Mouse (Mus musculus): ENCODE measurements at regions not wholly inside any gene's neighbourhood (a gene's known extent, or its start where the extent isn't known, plus 50 kb on each side); places are given as distances from the start of the nearest gene placed in this dataset.

DNA sequence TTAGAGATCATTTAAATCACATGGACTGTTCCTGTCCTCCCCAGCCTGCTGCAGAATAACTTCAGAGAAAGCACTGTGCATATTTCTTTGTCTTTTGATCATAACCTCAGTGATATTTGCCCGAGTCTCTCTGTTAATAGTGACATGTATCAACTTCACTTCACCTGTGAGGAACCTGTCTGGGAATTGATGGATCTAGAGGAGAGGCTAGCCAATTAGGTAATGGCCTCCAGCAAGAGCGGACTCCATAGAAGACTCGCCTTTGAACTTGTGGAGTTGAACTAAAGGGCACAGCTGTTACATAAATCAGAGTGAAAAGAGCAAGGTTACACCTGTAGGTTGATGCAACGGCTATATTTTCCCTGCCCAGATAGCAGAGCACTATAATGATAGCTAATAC lies 409.8 kb upstream of the Cdh6 start:
- no peak for TF ChIP-seq EP300 (IDR thresholded peaks at IDR 0.05; ENCODE audit: low read depth in 1 of 2, low read length in 2 of 2)
- TF ChIP-seq POLR2AphosphoS5 (IDR thresholded peaks at IDR 0.05; ENCODE audit: borderline replicate concordance, low read depth, low read length): no peak
- TF ChIP-seq CTCF (IDR thresholded peaks at IDR 0.05 in 2 of 3, conservative IDR thresholded peaks at IDR 0.05 in 1 of 3; ENCODE audit: control insufficient read depth in 1 of 3, insufficient read depth in 1 of 3, low read depth in 2 of 3, low read length in 3 of 3, poor library complexity in 1 of 3, severe bottlenecking in 1 of 3): no peak
- TF ChIP-seq E2F4 (IDR thresholded peaks at IDR 0.05; ENCODE audit: borderline replicate concordance, low read depth, low read length): no peak
- TF ChIP-seq MXI1 (IDR thresholded peaks at IDR 0.05; ENCODE audit: low read depth, low read length): no peak
- TF ChIP-seq POLR2A (IDR thresholded peaks at IDR 0.05; ENCODE audit: control insufficient read depth in 1 of 2, insufficient read depth in 1 of 2, low read depth in 1 of 2, low read length in 2 of 2, poor library complexity in 1 of 2): no peak
- TF ChIP-seq ZC3H11A (IDR thresholded peaks at IDR 0.05; ENCODE audit: low read depth, low read length): no peak
- no peak for TF ChIP-seq ZNF384 (IDR thresholded peaks at IDR 0.05; ENCODE audit: low read depth, low read length)
- TF ChIP-seq HCFC1 (IDR thresholded peaks at IDR 0.05; ENCODE audit: low read depth, low read length): no peak
- TF ChIP-seq ZMIZ1 (IDR thresholded peaks at IDR 0.05; ENCODE audit: low read depth, low read length): no peak

Measured in MEL (cell line).